Mouse (Mus musculus): ENCODE measurements around the gene Plekhm2. TPM values are rescaled to one million over a fixed set of nuclear protein-coding genes. Genes with fewer than 3 reads are reported as not detected.
A peak's percentile ranks its signal among the peaks of the same experiment; 100 is the strongest.

Plekhm2 gene
- total RNA-seq (2022) = 10 to 100 TPM; 64.3 to 87.0 (median 76.1) TPM

GRCm38 (mm10) chr4:141664799-141665198 lies at the start of gene Plekhm2:
Gene Plekhm2 (minus strand): TSS chr4:141664899.
- no peak for DNase-seq

GRCm38 (mm10) chr4:141713598-141714142 lies 49.0 kb upstream of the Plekhm2 start:
- no peak for DNase-seq

GRCm38 (mm10) chr4:141711250-141711649 lies 46.6 kb upstream of the Plekhm2 start:
- no peak for DNase-seq

- DNase-seq = no peak
Observed at GRCm38 (mm10) chr4:141708971-141709370, 44.3 kb upstream of the Plekhm2 start.

GRCm38 (mm10) chr4:141708005-141708404 lies 43.3 kb upstream of the Plekhm2 start:
- no peak for DNase-seq

DNA sequence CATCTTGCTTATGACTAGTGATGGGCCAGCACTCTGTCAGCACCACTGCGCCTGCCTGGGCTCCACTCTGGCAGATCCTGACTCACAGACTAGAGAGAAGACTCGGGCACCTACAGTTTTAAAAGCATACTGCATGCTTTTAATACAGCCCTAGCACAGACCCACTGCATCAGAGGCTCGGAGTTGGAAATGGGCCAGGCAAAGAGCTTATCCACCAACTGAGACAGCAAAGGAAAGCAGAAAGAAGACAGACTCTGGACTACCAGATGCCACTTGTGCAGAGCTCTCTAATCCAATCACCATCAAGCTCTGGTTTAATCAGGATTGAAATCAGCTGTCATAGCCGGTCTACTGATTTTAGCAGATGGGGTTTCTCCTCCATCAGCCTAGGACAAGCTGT lies 40.6 kb upstream of the Plekhm2 start:
- DNase-seq = no peak

- DNase-seq = peak; percentile 41
Observed at GRCm38 (mm10) chr4:141704625-141705024, 39.9 kb upstream of the Plekhm2 start.

- no peak for DNase-seq
Observed at GRCm38 (mm10) chr4:141694719-141695118, 30.0 kb upstream of the Plekhm2 start.

DNA sequence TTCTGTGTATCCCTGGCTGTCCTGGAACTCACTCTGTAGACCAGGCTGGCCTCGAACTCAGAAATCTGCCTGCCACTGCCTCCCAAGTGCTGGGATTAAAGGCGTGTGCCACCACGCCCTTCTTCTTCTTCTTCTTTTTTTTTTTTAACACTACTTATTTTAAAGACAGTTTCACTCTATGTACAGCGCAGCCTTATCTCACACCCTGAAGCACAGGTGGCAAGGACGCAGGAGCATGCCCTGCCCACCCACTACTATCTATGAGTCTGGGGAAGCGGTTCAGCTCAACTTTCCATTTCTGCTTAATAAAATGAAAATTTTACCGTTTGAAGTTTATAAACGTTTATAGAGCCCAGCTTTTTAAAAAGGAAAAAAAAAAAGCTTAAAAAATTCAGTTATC lies 23.8 kb upstream of the Plekhm2 start:
- DNase-seq = no peak

DNA sequence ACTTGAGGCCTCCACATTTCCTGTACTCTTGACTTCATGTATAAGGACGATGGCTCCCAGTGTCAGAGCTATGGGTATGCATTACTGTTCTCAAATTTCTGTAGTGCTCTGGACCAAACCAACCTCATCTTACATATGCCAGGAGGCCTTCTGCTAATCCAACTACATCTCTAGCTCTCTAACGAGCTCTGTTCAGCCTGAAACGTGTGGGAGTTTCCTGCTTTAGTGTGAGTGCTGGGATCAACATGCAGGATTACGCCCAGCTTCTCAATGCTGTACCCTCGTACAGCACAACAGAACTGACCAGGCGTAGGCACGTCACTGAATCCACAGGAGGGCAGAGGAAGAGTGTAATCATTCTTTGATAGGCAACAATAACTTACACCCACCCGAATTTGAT lies 21.8 kb upstream of the Plekhm2 start:
- DNase-seq = no peak

- DNase-seq = no peak
Observed at GRCm38 (mm10) chr4:141686093-141686492, 21.4 kb upstream of the Plekhm2 start.

DNA sequence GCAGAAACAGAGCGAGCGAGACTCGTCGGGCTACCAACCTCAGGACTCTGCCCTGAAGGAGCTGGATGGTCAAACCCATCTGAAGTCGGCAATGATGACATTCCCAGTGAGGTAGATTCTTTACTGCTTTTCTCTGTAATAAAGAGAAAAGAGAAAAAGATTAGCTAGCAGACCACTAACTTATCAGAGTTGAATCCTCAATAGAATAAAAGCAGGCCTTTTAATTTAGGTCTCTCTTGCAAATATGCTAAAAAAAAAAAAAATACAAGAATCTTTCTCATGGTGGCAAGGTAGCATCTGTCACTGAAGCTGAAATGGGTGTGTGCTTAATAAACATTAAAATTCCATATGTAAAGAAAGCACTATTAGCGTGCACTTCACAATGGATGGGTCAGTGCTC lies 20.8 kb upstream of the Plekhm2 start, which contains the start of gene Rsc1a1:
Rsc1a1 (minus strand) TSS at position 101 of the 400 bp plus-strand sequence.
- DNase-seq = no peak

DNA sequence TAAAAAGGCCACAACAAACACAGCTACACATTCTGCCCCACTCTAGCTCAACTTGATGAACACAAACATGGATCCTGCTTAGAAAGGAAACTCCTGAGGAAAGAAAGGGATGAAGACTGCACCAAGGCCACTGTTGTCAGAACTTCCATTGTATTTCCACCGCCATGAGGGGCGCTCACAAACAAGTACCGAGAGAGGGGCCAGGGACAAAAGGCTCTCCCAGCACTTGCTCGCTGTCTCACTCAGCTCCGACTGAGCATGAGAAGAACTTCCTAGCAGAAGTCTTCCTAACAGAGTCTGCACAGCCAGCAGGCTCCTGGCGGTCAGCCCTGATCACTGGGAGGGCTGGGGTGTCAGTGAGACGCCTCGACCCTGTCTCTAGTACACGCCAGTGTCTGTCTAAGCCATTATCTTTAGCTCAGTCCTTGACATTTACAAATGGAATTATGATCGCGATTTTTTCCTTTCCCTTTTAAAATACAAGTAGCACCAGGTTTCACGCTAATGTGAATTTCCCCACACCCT lies 18.1 kb upstream of the Plekhm2 start:
- DNase-seq = no peak

DNA sequence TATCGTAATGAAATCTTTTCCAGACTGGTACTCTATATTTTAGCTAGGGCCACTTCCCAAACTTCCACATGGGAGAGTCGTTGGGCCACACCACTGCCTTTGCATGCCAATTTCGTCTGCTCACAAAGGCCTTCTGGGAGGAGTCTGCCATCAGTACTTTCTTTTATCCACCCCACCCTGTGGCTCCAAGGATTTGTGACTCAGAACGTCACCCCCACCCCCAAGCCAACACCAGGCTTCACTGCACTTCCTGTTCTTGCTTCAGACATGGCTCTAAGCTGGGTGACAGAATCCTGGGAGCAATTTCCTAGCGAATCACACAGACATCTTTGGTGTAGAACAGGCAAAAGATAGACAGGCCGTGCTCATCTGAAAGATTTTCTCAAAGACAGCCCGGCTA lies 17.1 kb upstream of the Plekhm2 start:
- peak; percentile 63 for DNase-seq

- DNase-seq = no peak
Observed at GRCm38 (mm10) chr4:141680892-141681291, 16.2 kb upstream of the Plekhm2 start.

- no peak for DNase-seq
Observed at GRCm38 (mm10) chr4:141679016-141679415, 14.3 kb upstream of the Plekhm2 start.

GRCm38 (mm10) chr4:141676462-141676979 lies 11.8 kb upstream of the Plekhm2 start:
- no peak for DNase-seq

- DNase-seq = no peak
Observed at GRCm38 (mm10) chr4:141672325-141672724, 7.6 kb upstream of the Plekhm2 start.

GRCm38 (mm10) chr4:141671389-141671788 lies 6.7 kb upstream of the Plekhm2 start:
- DNase-seq = no peak

DNA sequence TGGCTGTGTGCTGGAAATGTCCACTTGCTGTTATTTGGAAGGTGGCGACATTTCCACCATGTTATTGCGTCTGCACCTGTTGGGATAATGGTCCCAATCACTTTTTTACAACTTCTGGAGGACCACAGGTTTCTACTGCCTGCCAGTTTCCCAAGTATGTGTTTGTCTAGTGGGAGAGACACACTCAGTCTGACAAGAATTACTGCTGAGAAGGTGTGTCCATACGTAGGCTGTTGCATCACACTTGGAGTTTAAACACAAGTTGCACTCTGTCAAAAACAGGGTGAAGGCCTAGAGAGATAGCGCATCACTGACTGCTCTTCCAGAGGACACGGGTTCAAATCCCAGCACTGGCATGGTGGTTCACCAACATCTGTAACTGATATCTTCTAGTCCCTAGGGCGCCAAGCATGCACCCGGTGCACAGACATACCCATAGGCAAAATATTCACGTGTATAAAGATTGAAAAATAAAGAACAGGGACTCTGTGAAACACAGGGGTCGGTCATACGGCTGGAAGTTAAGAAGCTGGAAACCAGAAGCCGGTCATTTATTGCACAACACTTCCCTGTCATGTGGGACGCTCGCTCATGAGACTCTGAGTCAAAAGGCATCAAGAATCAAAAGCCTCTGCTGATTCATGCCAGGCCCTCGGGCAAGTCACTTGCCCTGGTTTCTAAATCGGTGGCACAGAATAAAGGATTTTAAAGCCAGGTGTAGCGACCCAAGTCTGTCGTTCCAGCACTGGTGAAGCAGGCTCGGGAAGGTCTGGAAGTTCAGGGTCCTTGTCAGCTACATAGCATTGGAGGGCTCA lies 5.4 kb upstream of the Plekhm2 start:
- peak; percentile 78 for DNase-seq

- no peak for DNase-seq
Observed at GRCm38 (mm10) chr4:141664011-141664745, 521 bp downstream of the Plekhm2 start.

GRCm38 (mm10) chr4:141663122-141663931 lies 1.4 kb downstream of the Plekhm2 start:
- no peak for DNase-seq

Data from adrenal gland, adult 8-10 months (tissue).